Mouse (Mus musculus): Measurements from ENCODE around the gene Asic2. TPM values are rescaled to one million over a fixed set of nuclear protein-coding genes. Genes with fewer than 3 reads are reported as not detected.

The Asic2 gene
- polyA plus RNA-seq, 1 experiment from 2014 or later, result 1.6 TPM

- Histone ChIP-seq H3K9ac (ENCODE audit: low read length) (no peak overlapping the region), H3K4me3 (ENCODE audit: low read depth, low read length) (no peak overlapping the region), H3K4me1 (ENCODE audit: control insufficient read depth, insufficient read depth, low read length) (no peaks in the 10 kb centered on the region), H3K4me2 (no peak overlapping the region), H3K27ac (ENCODE audit: low read depth, low read length) (no peak overlapping the region), H3K36me3 (ENCODE audit: control insufficient read depth, insufficient read depth, low read length) (no peaks in the 10 kb centered on the region), H3K9me3 (ENCODE audit: control insufficient read depth, low read length) (no peaks in the 10 kb centered on the region), H3K27me3 (ENCODE audit: control insufficient read depth, insufficient read depth, low read length) (no peaks in the 10 kb centered on the region)
- ATAC-seq (ENCODE audit: low FRiP score), result no peak
- no peak for DNase-seq (ENCODE audit: low spot score, missing footprints)
These were observed 296.5 kb downstream of the Asic2 start for GRCm38 (mm10) chr11:81671724-81672123.

DNA sequence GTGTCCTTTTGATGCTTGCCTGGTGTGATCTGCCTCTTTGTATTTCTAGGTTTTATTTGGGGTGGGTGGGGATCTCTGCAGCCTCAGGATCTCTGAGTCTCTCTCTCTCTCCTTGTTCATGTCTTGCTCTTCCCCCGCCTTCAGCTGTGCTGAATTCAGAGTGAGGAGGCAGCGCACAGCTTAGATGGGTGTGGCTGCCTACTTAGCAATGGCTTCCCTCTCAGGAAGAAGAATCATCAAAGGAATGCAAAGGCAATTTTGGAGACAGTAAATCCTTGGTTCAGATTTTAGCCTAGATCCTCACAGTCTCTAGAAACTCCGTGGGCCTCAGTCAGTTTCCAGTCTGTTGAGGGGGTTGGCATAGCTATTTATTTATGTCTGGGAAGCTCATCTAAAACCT, 297.8 kb downstream of the Asic2 start:
- Histone ChIP-seq H3K4me3 (ENCODE audit: low read depth, low read length) (no peak overlapping the region), H3K4me2 (no peak overlapping the region), H3K27ac (ENCODE audit: low read depth, low read length) (no peak overlapping the region), H3K9me3 (ENCODE audit: control insufficient read depth, low read length) (no peaks in the 10 kb centered on the region), H3K9ac (ENCODE audit: low read length) (no peak overlapping the region), H3K27me3 (ENCODE audit: control insufficient read depth, insufficient read depth, low read length) (no peaks in the 10 kb centered on the region), H3K36me3 (ENCODE audit: control insufficient read depth, insufficient read depth, low read length) (no peaks in the 10 kb centered on the region), H3K4me1 (ENCODE audit: control insufficient read depth, insufficient read depth, low read length) (no peaks in the 10 kb centered on the region)
- ATAC-seq (ENCODE audit: low FRiP score) (no peak), DNase-seq (ENCODE audit: low spot score, missing footprints) (no peak)
- WGBS, result 60% methylated on average over 3 of the region's 3 CpGs

GRCm38 (mm10) chr11:81658850-81659249, 309.4 kb downstream of the Asic2 start:
- Histone ChIP-seq H3K36me3 (ENCODE audit: control insufficient read depth, insufficient read depth, low read length) (no peaks in the 10 kb centered on the region), H3K4me2 (no peak overlapping the region), H3K4me3 (ENCODE audit: low read depth, low read length) (no peak overlapping the region), H3K4me1 (ENCODE audit: control insufficient read depth, insufficient read depth, low read length) (peaks cover 9% of the 10 kb centered on the region; the same call in 1 of the 2 replicates), H3K27ac (ENCODE audit: low read depth, low read length) (no peak overlapping the region), H3K9me3 (ENCODE audit: control insufficient read depth, low read length) (no peaks in the 10 kb centered on the region), H3K9ac (ENCODE audit: low read length) (no peak overlapping the region), H3K27me3 (ENCODE audit: control insufficient read depth, insufficient read depth, low read length) (no peaks in the 10 kb centered on the region)
- DNase-seq (ENCODE audit: low spot score, missing footprints), result no peak
- WGBS, result 90% methylated on average over 1 of the region's 1 CpGs
- ATAC-seq (ENCODE audit: low FRiP score), result no peak

- no peak overlapping the region for H3K27ac ChIP-seq (ENCODE audit: low read depth, low read length)
- 63% methylated on average over 2 of the region's 2 CpGs for WGBS
These were observed 311.1 kb downstream of the Asic2 start for GRCm38 (mm10) chr11:81657121-81657520.

DNA sequence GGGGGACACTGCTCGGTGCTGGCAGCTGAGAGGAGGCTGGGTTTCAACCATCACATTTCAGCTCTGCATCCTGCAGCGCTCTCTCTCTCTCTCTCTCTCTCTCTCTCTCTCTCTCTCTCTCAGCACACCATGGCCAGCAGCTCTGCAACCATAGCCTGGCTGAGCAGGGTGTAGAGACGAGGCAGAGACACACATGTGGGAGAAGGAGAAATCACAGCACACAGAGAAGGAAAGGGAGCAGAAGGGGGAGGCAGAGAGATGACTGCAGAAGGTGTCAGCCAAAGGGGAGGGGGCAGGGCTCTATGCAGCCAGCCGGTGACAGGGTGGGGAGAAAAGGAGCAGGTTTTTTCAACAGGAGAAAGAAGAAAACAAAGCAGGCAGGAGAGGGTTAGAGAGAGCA, 320.4 kb downstream of the Asic2 start:
- Histone ChIP-seq H3K27ac (ENCODE audit: low read depth, low read length) (no peak overlapping the region), H3K4me2 (no peak overlapping the region), H3K27me3 (ENCODE audit: control insufficient read depth, insufficient read depth, low read length) (no peaks in the 10 kb centered on the region), H3K9ac (ENCODE audit: low read length) (no peak overlapping the region), H3K36me3 (ENCODE audit: control insufficient read depth, insufficient read depth, low read length) (no peaks in the 10 kb centered on the region), H3K4me3 (ENCODE audit: low read depth, low read length) (no peak overlapping the region), H3K9me3 (ENCODE audit: control insufficient read depth, low read length) (no peaks in the 10 kb centered on the region), H3K4me1 (ENCODE audit: control insufficient read depth, insufficient read depth, low read length) (no peaks in the 10 kb centered on the region)
- no peak for ATAC-seq (ENCODE audit: low FRiP score)
- 54% methylated on average over 4 of the region's 4 CpGs for WGBS
- DNase-seq (ENCODE audit: low spot score, missing footprints), result no peak

More at GRCm38 (mm10) chr11:81657121-81657520, 311.1 kb downstream of the Asic2 start:
- Histone ChIP-seq H3K9me3 (ENCODE audit: control insufficient read depth, low read length) (no peaks in the 10 kb centered on the region), H3K36me3 (ENCODE audit: control insufficient read depth, insufficient read depth, low read length) (no peaks in the 10 kb centered on the region), H3K4me3 (ENCODE audit: low read depth, low read length) (no peak overlapping the region), H3K9ac (ENCODE audit: low read length) (no peak overlapping the region), H3K27me3 (ENCODE audit: control insufficient read depth, insufficient read depth, low read length) (no peaks in the 10 kb centered on the region), H3K4me2 (no peak overlapping the region), H3K4me1 (ENCODE audit: control insufficient read depth, insufficient read depth, low read length) (peaks cover 9% of the 10 kb centered on the region; the same call in 1 of the 2 replicates)
- DNase-seq (ENCODE audit: low spot score, missing footprints) (no peak), ATAC-seq (ENCODE audit: low FRiP score) (no peak)

DNA sequence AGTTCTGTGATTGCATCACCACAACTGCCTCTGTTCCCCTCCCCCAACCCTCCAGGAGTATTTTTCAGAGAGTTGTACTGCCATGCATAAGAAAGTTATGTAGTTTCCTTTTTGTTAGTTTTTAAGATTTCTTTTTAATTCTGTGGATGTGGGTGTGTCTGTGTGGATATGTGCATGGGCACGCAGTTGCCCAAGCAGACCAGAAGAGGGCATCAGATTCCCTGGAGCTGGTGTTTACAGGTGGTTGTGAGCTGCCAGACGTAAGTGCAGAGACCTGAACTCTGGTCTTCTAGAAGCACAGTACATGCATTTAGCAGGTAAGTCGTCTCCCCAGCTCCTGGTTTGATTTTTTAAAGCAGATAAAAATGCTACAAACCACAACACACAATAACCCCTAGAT, 322.7 kb downstream of the Asic2 start:
- no peaks in the 10 kb centered on the region for H3K9me3 ChIP-seq (ENCODE audit: control insufficient read depth, low read length)
- H3K27me3 ChIP-seq (ENCODE audit: control insufficient read depth, insufficient read depth, low read length), result no peaks in the 10 kb centered on the region
- H3K9ac ChIP-seq (ENCODE audit: low read length), result no peak overlapping the region
- H3K27ac ChIP-seq (ENCODE audit: low read depth, low read length), result no peak overlapping the region
- no peaks in the 10 kb centered on the region for H3K36me3 ChIP-seq (ENCODE audit: control insufficient read depth, insufficient read depth, low read length)
- 86% methylated on average over 3 of the region's 3 CpGs for WGBS
- ATAC-seq (ENCODE audit: low FRiP score) (no peak), DNase-seq (ENCODE audit: low spot score, missing footprints) (no peak)
- no peak overlapping the region for H3K4me3 ChIP-seq (ENCODE audit: low read depth, low read length)
- H3K4me2 ChIP-seq, result no peak overlapping the region
- no peaks in the 10 kb centered on the region for H3K4me1 ChIP-seq (ENCODE audit: control insufficient read depth, insufficient read depth, low read length)

GRCm38 (mm10) chr11:81636356-81636755, 331.9 kb downstream of the Asic2 start:
- no peaks in the 10 kb centered on the region for H3K4me1 ChIP-seq (ENCODE audit: control insufficient read depth, insufficient read depth, low read length)
- no peaks in the 10 kb centered on the region for H3K27me3 ChIP-seq (ENCODE audit: control insufficient read depth, insufficient read depth, low read length)
- H3K9ac ChIP-seq (ENCODE audit: low read length), result no peak overlapping the region
- ATAC-seq (ENCODE audit: low FRiP score), result no peak
- no peak overlapping the region for H3K4me3 ChIP-seq (ENCODE audit: low read depth, low read length)
- no peaks in the 10 kb centered on the region for H3K9me3 ChIP-seq (ENCODE audit: control insufficient read depth, low read length)
- H3K27ac ChIP-seq (ENCODE audit: low read depth, low read length), result no peak overlapping the region
- no peak overlapping the region for H3K4me2 ChIP-seq
- 95% methylated on average over 9 of the region's 9 CpGs for WGBS
- H3K36me3 ChIP-seq (ENCODE audit: control insufficient read depth, insufficient read depth, low read length), result no peaks in the 10 kb centered on the region
- no peak for DNase-seq (ENCODE audit: low spot score, missing footprints)

DNA sequence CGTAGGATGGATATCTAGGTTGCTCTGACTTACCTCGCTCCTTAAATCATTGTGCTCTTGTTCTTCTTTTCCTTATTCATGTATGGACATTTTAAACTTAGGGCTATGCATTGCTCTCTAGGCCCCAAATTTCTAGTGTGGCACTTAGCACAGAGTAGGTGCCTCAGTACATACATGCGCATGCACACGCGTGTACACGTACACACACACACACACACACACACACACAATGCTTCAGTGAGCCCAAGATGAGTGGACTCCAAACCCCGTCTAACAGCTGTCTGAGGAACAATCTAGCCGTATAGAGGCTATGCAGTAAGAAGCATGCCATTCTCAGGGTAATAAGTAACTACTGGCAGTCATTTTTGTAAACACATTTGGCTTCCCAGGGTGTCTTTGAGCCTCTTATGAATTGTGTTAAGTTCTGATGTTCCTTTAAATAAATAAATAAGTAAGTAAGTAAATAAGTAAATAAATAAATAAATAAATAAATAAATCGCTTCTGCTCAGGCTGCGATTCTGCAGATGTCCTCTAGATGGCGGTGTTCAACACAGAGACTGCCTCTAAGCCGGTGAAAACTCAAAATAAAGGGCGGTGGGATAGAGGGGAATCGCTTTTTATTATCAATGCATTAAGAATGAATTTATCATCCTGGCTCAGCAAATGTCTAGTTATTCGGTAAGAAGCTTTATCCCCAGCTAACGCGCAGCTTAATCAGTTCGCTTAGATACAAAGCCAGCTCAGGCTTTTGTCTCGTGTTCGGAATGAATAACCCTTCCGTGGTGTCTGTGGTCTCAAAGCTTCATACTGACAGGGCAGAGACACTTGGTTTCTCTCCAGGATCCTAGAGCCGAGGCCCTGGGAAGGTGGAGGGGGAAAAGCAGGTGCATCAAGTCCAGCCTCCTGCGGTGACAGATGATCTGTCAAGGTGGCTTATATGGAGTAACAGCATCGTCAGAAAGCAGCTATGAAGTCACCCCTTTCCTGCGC, 333.6 kb downstream of the Asic2 start:
- Histone ChIP-seq H3K4me1 (ENCODE audit: control insufficient read depth, insufficient read depth, low read length) (no peaks in the 10 kb centered on the region), H3K4me2 (peak overlapping the region; percentile 12; the same call in 1 of the 2 replicates), H3K9ac (ENCODE audit: low read length) (peak overlapping the region; percentile 4; the same call in 1 of the 2 replicates), H3K4me3 (ENCODE audit: low read depth, low read length) (no peak overlapping the region), H3K9me3 (ENCODE audit: control insufficient read depth, low read length) (no peaks in the 10 kb centered on the region), H3K36me3 (ENCODE audit: control insufficient read depth, insufficient read depth, low read length) (no peaks in the 10 kb centered on the region), H3K27me3 (ENCODE audit: control insufficient read depth, insufficient read depth, low read length) (no peaks in the 10 kb centered on the region), H3K27ac (ENCODE audit: low read depth, low read length) (no peak overlapping the region)
- ATAC-seq (ENCODE audit: low FRiP score), result no peak
- WGBS, result 54% methylated on average over 25 of the region's 25 CpGs
- peak; percentile 95 for DNase-seq (ENCODE audit: low spot score, missing footprints)

GRCm38 (mm10) chr11:81625199-81625598, 343.1 kb downstream of the Asic2 start:
- no peak for ATAC-seq (ENCODE audit: low FRiP score)
- DNase-seq (ENCODE audit: low spot score, missing footprints), result no peak
- Histone ChIP-seq H3K9ac (ENCODE audit: low read length) (no peak overlapping the region), H3K36me3 (ENCODE audit: control insufficient read depth, insufficient read depth, low read length) (no peaks in the 10 kb centered on the region), H3K9me3 (ENCODE audit: control insufficient read depth, low read length) (no peaks in the 10 kb centered on the region), H3K4me1 (ENCODE audit: control insufficient read depth, insufficient read depth, low read length) (no peaks in the 10 kb centered on the region), H3K4me3 (ENCODE audit: low read depth, low read length) (no peak overlapping the region), H3K27me3 (ENCODE audit: control insufficient read depth, insufficient read depth, low read length) (no peaks in the 10 kb centered on the region), H3K27ac (ENCODE audit: low read depth, low read length) (no peak overlapping the region), H3K4me2 (no peak overlapping the region)
- WGBS, result 53% methylated on average over 4 of the region's 4 CpGs
